Mouse (Mus musculus) effector memory CD4-positive, alpha-beta T cell, adult 5 months (primary cell): ENCODE measurements around the gene Crygf. TPM values are rescaled to one million over a fixed set of nuclear protein-coding genes. Genes with fewer than 3 reads are reported as not detected.

Experiments used
- polyA plus RNA-seq: library from polyadenylated mRNA; unstranded; fragments of 100-300 nt; shearing (Covaris generic); gene quantifications from one replicate; pipeline ENCODE4 v1.2.1, GENCODE M21; 2017

The Crygf gene
- not detected for polyA plus RNA-seq

DNA sequence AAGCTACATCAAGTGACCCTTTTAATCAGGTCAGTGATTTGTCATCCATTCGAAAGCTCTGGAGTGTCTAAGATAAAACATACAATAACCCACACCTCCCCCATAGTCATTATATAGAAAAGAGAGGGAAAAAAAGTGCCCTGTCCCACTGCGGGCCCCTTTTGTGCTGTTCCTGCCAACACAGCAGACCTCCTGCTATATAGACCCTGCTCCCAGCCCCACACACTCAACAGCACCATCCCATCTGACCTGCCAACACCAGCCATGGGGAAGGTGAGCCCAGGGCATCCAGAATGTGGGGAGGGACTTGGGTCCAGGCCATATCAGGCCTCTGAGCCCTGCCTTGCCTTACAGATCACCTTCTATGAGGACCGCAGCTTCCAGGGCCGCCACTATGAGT lies at the start of gene Crygf:
Gene Crygf (plus strand): TSS at position 227 of the 400 bp plus-strand sequence.

Other genes with a start within 250 kb of the Crygf start
- 1.1 TPM for gene Map2, start 248.8 kb downstream of the Crygf start, polyA plus RNA-seq